Mouse (Mus musculus) ES-Bruce4 (cell line): ENCODE results near the gene Trim44.

Experiments
- CTCF ChIP-seq: IDR thresholded peaks from one replicate; pipeline ENCODE4 v1.8.1; 2011; ENCODE audit warnings: low read depth, low read length
- EP300 ChIP-seq: IDR thresholded peaks from 2 replicates; pipeline ENCODE4 v1.6.1; 2011; ENCODE audit warnings: low read depth, low read length; ENCODE audit not compliant: insufficient read depth
- POLR2A ChIP-seq: IDR thresholded peaks from one replicate; pipeline ENCODE4 v1.8.1; 2011; ENCODE audit warnings: low read length; ENCODE audit not compliant: insufficient read depth

DNA sequence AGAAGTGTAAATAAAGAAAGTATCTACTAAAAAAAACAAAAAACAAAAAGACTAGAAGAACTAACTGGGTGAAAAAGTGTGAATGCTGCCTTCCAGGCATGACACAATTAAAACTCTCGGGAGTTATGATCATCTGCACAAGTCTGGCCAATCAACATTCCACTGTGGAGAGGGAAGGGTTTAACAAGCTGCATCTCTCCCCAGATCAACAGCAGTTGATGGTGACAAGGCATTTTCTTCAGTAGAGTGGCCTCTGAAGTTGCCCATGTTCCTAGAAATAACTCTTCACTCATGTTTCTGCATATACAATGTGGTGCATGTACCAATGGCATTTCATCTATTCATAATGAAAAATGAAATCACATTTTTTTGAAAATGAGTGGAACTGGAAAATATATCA lies 14.2 kb downstream of the Trim44 start:
- TF ChIP-seq CTCF, result no peak
- no peak for TF ChIP-seq POLR2A
- no peak for TF ChIP-seq EP300
